Mouse (Mus musculus): ENCODE data around the gene Psmg3.

GRCm38 (mm10) chr5:139826357-139827055 lies at the start of gene Psmg3, which contains the start of gene Gm26938:
- peak; percentile 74 for TF ChIP-seq POLR2A (IDR thresholded peaks at IDR 0.05; ENCODE audit: insufficient read length, low read depth)
- TF ChIP-seq TCF3 (IDR thresholded peaks at IDR 0.05; ENCODE audit: insufficient read length, low read depth): no peak
- no peak for TF ChIP-seq TCF12 (IDR thresholded peaks at IDR 0.05; ENCODE audit: insufficient read depth, poor library complexity, severe bottlenecking)
- no peak for TF ChIP-seq USF1 (IDR thresholded peaks at IDR 0.05; ENCODE audit: low read depth)
- peak; percentile 69 for TF ChIP-seq POLR2AphosphoS2 (IDR thresholded peaks at IDR 0.05; ENCODE audit: insufficient read length, low read depth)
- no peak for TF ChIP-seq MYOD1 (IDR thresholded peaks at IDR 0.05; ENCODE audit: control insufficient read depth in 1 of 3, insufficient read length in 2 of 3, low read depth in 2 of 3)
- peak in 1 of 3 experiments; percentile 33 for TF ChIP-seq MYOG (IDR thresholded peaks at IDR 0.05; ENCODE audit: control insufficient read depth in 1 of 3, insufficient read depth in 1 of 3, insufficient read length in 2 of 3, low read depth in 2 of 3)
- TF ChIP-seq E2F4 (IDR thresholded peaks at IDR 0.05; ENCODE audit: insufficient read depth): peak; percentile 20
- no peak for TF ChIP-seq MAX (IDR thresholded peaks at IDR 0.05; ENCODE audit: low read depth)
- no peak for TF ChIP-seq CEBPB (IDR thresholded peaks at IDR 0.05; ENCODE audit: insufficient read depth, poor library complexity, severe bottlenecking)
